Comparison of ENCODE assay signal across 16 mouse cellular contexts in the genomic region with DNA sequence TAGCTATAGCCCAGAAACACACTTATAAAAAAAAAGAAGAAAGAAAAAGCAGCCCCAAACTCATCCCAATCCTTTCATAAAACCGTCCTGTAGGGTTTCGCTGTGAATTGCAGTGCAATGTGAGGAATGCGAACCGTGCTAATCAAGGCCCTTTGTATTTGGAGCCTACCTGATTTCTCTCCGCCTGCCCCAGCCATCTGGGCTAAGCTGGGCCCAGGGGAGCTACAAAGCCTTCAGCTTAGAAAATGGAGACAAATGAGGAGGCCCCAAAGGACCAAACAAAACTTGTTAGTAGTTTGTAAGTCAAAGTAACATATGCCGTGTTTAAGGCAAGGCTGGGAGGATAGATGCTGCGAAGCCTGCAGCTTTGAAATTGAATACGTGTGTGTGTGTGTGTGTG.
A peak's percentile ranks its signal among the peaks of the same experiment; 100 is the strongest.
DNase-seq lines count a peak whose midpoint lies in the region; ATAC-seq lines count a peak whose summit lies in the region.
"Had no signal": no experiment of that assay in that cellular context is flagged by ENCODE, and none has a peak within 500 bp of the region (broad histone marks: within the 10 kb centered on the region; RNA-seq: fewer than 3 reads in every experiment).

No protein-coding gene starts in this region.

- H3K9ac ChIP-seq in hindbrain, embryonic 11.5 days (ENCODE audit: low read depth, low read length), result no peak overlapping the region
- H3K9ac ChIP-seq in hindbrain, embryonic 13.5 days, result no peak overlapping the region
- H3K9ac ChIP-seq in embryonic facial prominence, embryonic 14.5 days (ENCODE audit: low read depth, low read length), result no peak overlapping the region
- no peak overlapping the region for H3K9ac ChIP-seq in neural tube, embryonic 11.5 days (ENCODE audit: low read length)

- H3K27ac ChIP-seq in hindbrain, embryonic 11.5 days (ENCODE audit: low read depth, low read length), result no peak overlapping the region
- H3K27ac ChIP-seq in hindbrain, embryonic 13.5 days, result no peak overlapping the region
- no peak overlapping the region for H3K27ac ChIP-seq in embryonic facial prominence, embryonic 14.5 days (replicated peaks; ENCODE audit: low read depth, low read length)
- no peak overlapping the region for H3K27ac ChIP-seq in neural tube, embryonic 11.5 days (ENCODE audit: low read depth, low read length)
- H3K27ac ChIP-seq: left cerebral cortex, adult 2 months; macrophage; stomach, postnatal 0 days had no signal

- no peaks in the 10 kb centered on the region for H3K36me3 ChIP-seq in hindbrain, embryonic 11.5 days (ENCODE audit: control insufficient read depth, insufficient read depth, low read length)
- no peaks in the 10 kb centered on the region for H3K36me3 ChIP-seq in hindbrain, embryonic 13.5 days
- H3K36me3 ChIP-seq in embryonic facial prominence, embryonic 14.5 days (ENCODE audit: control insufficient read depth, insufficient read depth, low read length), result no peaks in the 10 kb centered on the region
- no peaks in the 10 kb centered on the region for H3K36me3 ChIP-seq in neural tube, embryonic 11.5 days (ENCODE audit: control insufficient read depth, insufficient read depth, low read length)

- WGBS in hindbrain, embryonic 11.5 days, result 21% methylated on average over 8 of the region's 8 CpGs
- WGBS in hindbrain, embryonic 13.5 days, result 36% methylated on average over 8 of the region's 8 CpGs
- WGBS in embryonic facial prominence, embryonic 14.5 days, result 40% methylated on average over 7 of the region's 8 CpGs
- 28% methylated on average over 8 of the region's 8 CpGs for WGBS in neural tube, embryonic 11.5 days

- H3K9me3 ChIP-seq in hindbrain, embryonic 11.5 days (ENCODE audit: control insufficient read depth, low read length), result no peaks in the 10 kb centered on the region
- H3K9me3 ChIP-seq in hindbrain, embryonic 13.5 days, result no peaks in the 10 kb centered on the region
- no peaks in the 10 kb centered on the region for H3K9me3 ChIP-seq in embryonic facial prominence, embryonic 14.5 days (ENCODE audit: control insufficient read depth, low read length)
- no peaks in the 10 kb centered on the region for H3K9me3 ChIP-seq in neural tube, embryonic 11.5 days (ENCODE audit: control insufficient read depth, low read length)

- H3K4me3 ChIP-seq in hindbrain, embryonic 11.5 days (ENCODE audit: low read depth, low read length), result no peak overlapping the region
- no peak overlapping the region for H3K4me3 ChIP-seq in hindbrain, embryonic 13.5 days
- H3K4me3 ChIP-seq in embryonic facial prominence, embryonic 14.5 days (ENCODE audit: low read depth, low read length), result no peak overlapping the region
- H3K4me3 ChIP-seq in neural tube, embryonic 11.5 days (ENCODE audit: low read depth, low read length), result no peak overlapping the region
- H3K4me3 ChIP-seq: left cerebral cortex, adult 2 months had no signal

- ATAC-seq in hindbrain, embryonic 11.5 days (ENCODE audit: low FRiP score), result 0 out of 2 replicates have a peak, but pooled peaks have one; percentile 40
- ATAC-seq in hindbrain, embryonic 13.5 days (ENCODE audit: low FRiP score), result no peak
- peak; percentile 62; the same call in 1 of the 2 replicates for ATAC-seq in embryonic facial prominence, embryonic 14.5 days (ENCODE audit: low read depth)
- no peak for ATAC-seq in neural tube, embryonic 11.5 days (ENCODE audit: insufficient read depth, low FRiP score, low TSS enrichment)

- DNase-seq in hindbrain, embryonic 11.5 days (ENCODE audit: low spot score), result peak; percentile 12
- peak; percentile 27 for DNase-seq in embryo, embryonic 11 days
- peak; percentile 53 for DNase-seq in embryonic facial prominence, embryonic 14.5 days (ENCODE audit: low spot score)
- DNase-seq in neural tube, embryonic 11.5 days (ENCODE audit: low spot score), result peak; percentile 14
- no peak for DNase-seq in lung, postnatal 25 days (ENCODE audit: low spot score)
- no peak for DNase-seq in cerebellum, adult 11-12 months
- DNase-seq: heart, postnatal 14 days; kidney, adult 2 months; liver; lung, adult 2 months; right cerebral cortex, postnatal 14 days; thymus, postnatal 14 days had no signal

- no peaks in the 10 kb centered on the region for H3K4me1 ChIP-seq in hindbrain, embryonic 11.5 days (replicated peaks; ENCODE audit: control insufficient read depth, insufficient read depth, low read length)
- H3K4me1 ChIP-seq in hindbrain, embryonic 13.5 days (replicated peaks), result no peaks in the 10 kb centered on the region
- no peaks in the 10 kb centered on the region for H3K4me1 ChIP-seq in embryonic facial prominence, embryonic 14.5 days (ENCODE audit: control insufficient read depth, insufficient read depth, low read length)
- H3K4me1 ChIP-seq in neural tube, embryonic 11.5 days (ENCODE audit: control insufficient read depth, insufficient read depth, low read length), result no peaks in the 10 kb centered on the region

- no peak overlapping the region for H3K4me2 ChIP-seq in hindbrain, embryonic 11.5 days (replicated peaks; ENCODE audit: low read depth, low read length)
- no peak overlapping the region for H3K4me2 ChIP-seq in hindbrain, embryonic 13.5 days
- no peak overlapping the region for H3K4me2 ChIP-seq in embryonic facial prominence, embryonic 14.5 days (ENCODE audit: low read depth, low read length)
- no peak overlapping the region for H3K4me2 ChIP-seq in neural tube, embryonic 11.5 days (ENCODE audit: low read depth)

- H3K27me3 ChIP-seq in hindbrain, embryonic 11.5 days (ENCODE audit: control insufficient read depth, insufficient read depth, low read length), result no peaks in the 10 kb centered on the region
- H3K27me3 ChIP-seq in hindbrain, embryonic 13.5 days, result no peaks in the 10 kb centered on the region
- no peaks in the 10 kb centered on the region for H3K27me3 ChIP-seq in embryonic facial prominence, embryonic 14.5 days (replicated peaks; ENCODE audit: control insufficient read depth, insufficient read depth, low read length)
- H3K27me3 ChIP-seq in neural tube, embryonic 11.5 days (ENCODE audit: control insufficient read depth, insufficient read depth, low read length), result no peaks in the 10 kb centered on the region

Comparison
In these comparisons a context has a peak if more than half of its experiments do, and no peak if none do; other contexts are left out.
1. ATAC-seq: peak in hindbrain, embryonic 11.5 days (single experiment) and embryonic facial prominence, embryonic 14.5 days (single experiment); none in hindbrain, embryonic 13.5 days (single experiment) and neural tube, embryonic 11.5 days (single experiment).
2. DNase-seq: peak in hindbrain, embryonic 11.5 days (single experiment), embryo, embryonic 11 days (single experiment), embryonic facial prominence, embryonic 14.5 days (single experiment) and neural tube, embryonic 11.5 days (single experiment); none in lung, postnatal 25 days (single experiment) and cerebellum, adult 11-12 months (single experiment).